In the genomic region with DNA sequence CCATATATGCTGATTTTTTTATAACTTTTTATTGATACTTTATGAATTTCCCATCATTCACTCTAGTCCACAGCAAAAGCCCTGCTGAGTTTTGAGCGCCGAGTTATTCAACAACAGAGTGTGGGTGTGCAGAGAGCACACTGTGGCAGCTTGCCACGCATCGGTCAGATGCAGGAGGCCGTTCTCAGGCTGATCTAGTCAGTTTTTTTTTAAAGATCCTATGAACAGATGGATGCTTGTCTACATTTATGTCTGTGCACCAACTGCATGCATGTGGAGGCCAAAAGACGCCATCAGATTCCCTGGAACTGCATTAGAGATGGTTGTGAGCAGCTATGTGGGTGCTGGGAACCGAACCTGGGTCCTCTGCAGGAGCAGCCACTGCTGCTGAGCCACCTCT, we compare ENCODE assay signal across 36 mouse cellular contexts. TPM values are rescaled to one million over a fixed set of nuclear protein-coding genes. Genes with fewer than 3 reads are reported as not detected.
DNase-seq lines count a peak whose midpoint lies in the region; ATAC-seq and TF ChIP-seq lines count a peak whose summit lies in the region.
"Had no signal": no experiment of that assay in that cellular context is flagged by ENCODE, and none has a peak within 500 bp of the region (broad histone marks: within the 10 kb centered on the region; RNA-seq: fewer than 3 reads in every experiment).

No protein-coding gene starts in this region.

- no peak for TF ChIP-seq EP300 in MEL (IDR thresholded peaks at IDR 0.05; ENCODE audit: low read depth in 1 of 2, low read length in 2 of 2)

- peak overlapping the region; percentile 69; the same call in 1 of the 2 replicates for H3K27ac ChIP-seq in MEL (ENCODE audit: control insufficient read depth, low read depth, low read length)
- H3K27ac ChIP-seq: embryonic facial prominence, embryonic 10.5 days; embryonic facial prominence, embryonic 13.5 days; forebrain, embryonic 12.5 days; forebrain, embryonic 15.5 days; heart, adult 2 months; heart, embryonic 10.5 days; heart, embryonic 13.5 days; hindbrain, embryonic 14.5 days; hindbrain, postnatal 0 days had no signal

- ATAC-seq in megakaryocyte-erythroid progenitor cell, adult 5-6 weeks (replicated peaks; ENCODE audit: low FRiP score, low TSS enrichment, poor library complexity, severe bottlenecking) = no peak
- ATAC-seq: activated CD4-positive, CD25-positive, alpha-beta regulatory T cell, adult 4 months; forebrain, embryonic 15.5 days; hindbrain, postnatal 0 days had no signal

- H3K4me3 ChIP-seq in MEL (ENCODE audit: control insufficient read depth in 1 of 2, insufficient read depth in 1 of 2, low read depth in 2 of 2, low read length in 2 of 2) = no peak overlapping the region
- H3K4me3 ChIP-seq: embryonic facial prominence, embryonic 10.5 days; embryonic facial prominence, embryonic 13.5 days; erythroblast, embryonic 14.5 days; forebrain, embryonic 12.5 days; forebrain, embryonic 15.5 days; heart, adult 2 months; heart, embryonic 10.5 days; heart, embryonic 13.5 days had no signal

- TF ChIP-seq RAD21 in MEL (IDR thresholded peaks at IDR 0.05; ENCODE audit: low read depth, low read length) = no peak

- no peaks in the 10 kb centered on the region for H3K9me3 ChIP-seq in MEL (replicated peaks; ENCODE audit: insufficient read depth, low read length)
- H3K9me3 ChIP-seq: embryonic facial prominence, embryonic 10.5 days; embryonic facial prominence, embryonic 13.5 days; forebrain, embryonic 12.5 days; forebrain, embryonic 15.5 days; heart, embryonic 10.5 days had no signal

- H3K79me2 ChIP-seq in MEL (ENCODE audit: control insufficient read depth, insufficient read depth, low read length, poor library complexity) = no peaks in the 10 kb centered on the region

- TF ChIP-seq POLR2A in MEL (IDR thresholded peaks at IDR 0.05; ENCODE audit: control insufficient read depth in 1 of 2, insufficient read depth in 1 of 2, low read depth in 1 of 2, low read length in 2 of 2, poor library complexity in 1 of 2) = no peak

- no peak for TF ChIP-seq CTCF in MEL (IDR thresholded peaks at IDR 0.05 in 2 of 3, conservative IDR thresholded peaks at IDR 0.05 in 1 of 3; ENCODE audit: control insufficient read depth in 1 of 3, insufficient read depth in 1 of 3, low read depth in 2 of 3, low read length in 3 of 3, poor library complexity in 1 of 3, severe bottlenecking in 1 of 3)

- peak; percentile 32 for DNase-seq in layer of hippocampus, adult 11-12 months (ENCODE audit: low spot score)
- no peak for DNase-seq in layer of hippocampus, postnatal 25 days (ENCODE audit: extremely low spot score in 1 of 2, low spot score in 1 of 2)
- no peak for DNase-seq in MEL (ENCODE audit: low read depth, low spot score)
- DNase-seq in layer of hippocampus, adult 8-10 months (ENCODE audit: low spot score in 2 of 2) = peak; percentile 26 to 49
- no peak for DNase-seq in cerebellum, adult 18-20 months
- DNase-seq in thymus, postnatal 25 days = no peak
- DNase-seq: adrenal gland, postnatal 10 days; adrenal gland, postnatal 36 days; B cell, adult 2 months; cerebellum, adult 11 months; cerebellum, adult 8-10 months; cerebellum, postnatal 10 days; cerebellum, postnatal 36 days; embryo, embryonic 11 days; gastrocnemius, postnatal 10 days; gastrocnemius, postnatal 36 days; heart, adult 2 months; heart, postnatal 14 days; heart, postnatal 4 days had no signal

- H3K9ac ChIP-seq in MEL (ENCODE audit: control insufficient read depth, low read depth, low read length, poor library complexity, severe bottlenecking) = no peak overlapping the region
- H3K9ac ChIP-seq: embryonic facial prominence, embryonic 13.5 days; forebrain, embryonic 12.5 days; forebrain, embryonic 15.5 days; heart, embryonic 13.5 days; hindbrain, embryonic 14.5 days had no signal

- H3K4me1 ChIP-seq in MEL (ENCODE audit: control insufficient read depth in 1 of 2, insufficient read depth in 2 of 2, low read length in 2 of 2) = peaks cover 13 to 30% of the 10 kb centered on the region in 2 experiments
- H3K4me1 ChIP-seq: forebrain, embryonic 12.5 days had no signal

- no peaks in the 10 kb centered on the region for H3K27me3 ChIP-seq in MEL (ENCODE audit: control insufficient read depth in 1 of 2, insufficient read depth in 2 of 2, low read length in 2 of 2)
- H3K27me3 ChIP-seq: CH12.LX; embryonic facial prominence, embryonic 13.5 days; forebrain, embryonic 12.5 days; forebrain, embryonic 15.5 days had no signal

- peaks cover 0 to 14% of the 10 kb centered on the region in 2 experiments; a peak in 2 of 4 replicates for H3K36me3 ChIP-seq in MEL (ENCODE audit: control insufficient read depth in 1 of 2, insufficient read depth in 2 of 2, low read length in 2 of 2)
- H3K36me3 ChIP-seq: embryonic facial prominence, embryonic 10.5 days; embryonic facial prominence, embryonic 13.5 days; forebrain, embryonic 12.5 days; forebrain, embryonic 15.5 days; heart, embryonic 10.5 days; heart, embryonic 13.5 days had no signal

TF ChIP-seq in MEL, 35 proteins besides CTCF, POLR2A, EP300 and RAD21:
- TF ChIP-seq UBTF (IDR thresholded peaks at IDR 0.05; ENCODE audit: borderline replicate concordance, insufficient read depth, low read depth, low read length) = no peak
- no peak for TF ChIP-seq KAT2A (conservative IDR thresholded peaks at IDR 0.05; ENCODE audit: low read depth, low read length)
- no peak for TF ChIP-seq POLR2AphosphoS5 (IDR thresholded peaks at IDR 0.05; ENCODE audit: borderline replicate concordance, low read depth, low read length)
- no peak for TF ChIP-seq MAX (IDR thresholded peaks at IDR 0.05; ENCODE audit: low read length)
- TF ChIP-seq TCF12 (IDR thresholded peaks at IDR 0.05; ENCODE audit: low read depth, low read length) = no peak
- TF ChIP-seq HCFC1 (IDR thresholded peaks at IDR 0.05; ENCODE audit: low read depth, low read length) = no peak
- TF ChIP-seq ZC3H11A (IDR thresholded peaks at IDR 0.05; ENCODE audit: low read depth, low read length) = no peak
- TF ChIP-seq MYC (IDR thresholded peaks at IDR 0.05; ENCODE audit: low read depth, low read length) = no peak
- no peak for TF ChIP-seq POLR2AphosphoS2 (IDR thresholded peaks at IDR 0.05; ENCODE audit: low read length)
- TF ChIP-seq ZNF384 (IDR thresholded peaks at IDR 0.05; ENCODE audit: low read depth, low read length) = no peak
- TF ChIP-seq USF1 (IDR thresholded peaks at IDR 0.05; ENCODE audit: low read depth, low read length) = no peak

RNA-seq across cellular contexts. Expression of gene Tph1, which starts 2.7 kb away (rescaled TPM):
- total RNA-seq in layer of hippocampus, postnatal 25 days (2021) = under 1 TPM; 0.14 to 0.57 TPM
- total RNA-seq in MEL (2012; rRNA removed) = 0.13 TPM in 1 of 2 replicates, not detected in the other
- under 1 TPM in 1 of 2 experiments, not detected in 1; 0.03 TPM for polyA plus RNA-seq in MEL (2012; ENCODE audit: insufficient read depth in 1 of 2, insufficient read length in 2 of 2, low read depth in 1 of 2, low replicate concordance in 2 of 2, missing spikeins in 1 of 2)
- 1 to 10 TPM in 1 of 4 experiments, under 1 TPM in 1, not detected in 2; 0.25 to 2.3 TPM for total RNA-seq in layer of hippocampus, adult 8-10 months (2022)
- not detected in 2 replicates for total RNA-seq in megakaryocyte-erythroid progenitor cell, adult 5-6 weeks (2014; fragmentation: Nextera tagmentation)
- total RNA-seq in megakaryocyte-erythroid progenitor cell, adult 5-6 weeks (2017) = not detected in 2 replicates
- total RNA-seq: adrenal gland, postnatal 10 days; heart, adult 2 months; heart, postnatal 4 days had no signal
- polyA plus RNA-seq: erythroblast, embryonic 14.5 days; heart, embryonic 13.5 days; hindbrain, embryonic 11.5 days had no signal

RNA-seq across cellular contexts. Expression of gene Saal1, which starts 35.4 kb away (rescaled TPM):
- total RNA-seq in layer of hippocampus, postnatal 25 days (2021) = 10 to 100 TPM in 1 of 2 experiments, 1 to 10 TPM in 1; 9.5 to 10.6 TPM
- total RNA-seq in MEL (2012; rRNA removed) = 13.6 and 15.4 TPM in 2 replicates
- 10 to 100 TPM in 1 of 2 experiments, not detected in 1; 26.0 TPM for polyA plus RNA-seq in MEL (2012; ENCODE audit: insufficient read depth in 1 of 2, insufficient read length in 2 of 2, low read depth in 1 of 2, low replicate concordance in 2 of 2, missing spikeins in 1 of 2)
- total RNA-seq in layer of hippocampus, adult 8-10 months (2022) = 10 to 100 TPM; 10.8 to 12.7 (median 11.2) TPM
- total RNA-seq in megakaryocyte-erythroid progenitor cell, adult 5-6 weeks (2014; fragmentation: Nextera tagmentation) = 19.2 and 19.7 TPM in 2 replicates
- 20.5 and 23.1 TPM in 2 replicates for total RNA-seq in megakaryocyte-erythroid progenitor cell, adult 5-6 weeks (2017)

RNA-seq across cellular contexts. Expression of gene Sergef, which starts 35.5 kb away (rescaled TPM):
- 10 to 100 TPM; 40.2 to 46.2 TPM for total RNA-seq in layer of hippocampus, postnatal 25 days (2021)
- total RNA-seq in MEL (2012; rRNA removed) = 7.0 and 7.6 TPM in 2 replicates
- 10 to 100 TPM in 1 of 2 experiments, not detected in 1; 11.7 TPM for polyA plus RNA-seq in MEL (2012; ENCODE audit: insufficient read depth in 1 of 2, insufficient read length in 2 of 2, low read depth in 1 of 2, low replicate concordance in 2 of 2, missing spikeins in 1 of 2)
- 10 to 100 TPM; 47.2 to 59.9 (median 51.2) TPM for total RNA-seq in layer of hippocampus, adult 8-10 months (2022)
- total RNA-seq in megakaryocyte-erythroid progenitor cell, adult 5-6 weeks (2014; fragmentation: Nextera tagmentation) = 8.6 and 17.3 TPM in 2 replicates
- 9.0 and 10.2 TPM in 2 replicates for total RNA-seq in megakaryocyte-erythroid progenitor cell, adult 5-6 weeks (2017)

RNA-seq across cellular contexts. Expression of gene Saa3, which starts 40.4 kb away (rescaled TPM):
- not detected for total RNA-seq in layer of hippocampus, postnatal 25 days (2021)
- 1.3 and 1.6 TPM in 2 replicates for total RNA-seq in MEL (2012; rRNA removed)
- 1 to 10 TPM in 1 of 2 experiments, not detected in 1; 1.7 TPM for polyA plus RNA-seq in MEL (2012; ENCODE audit: insufficient read depth in 1 of 2, insufficient read length in 2 of 2, low read depth in 1 of 2, low replicate concordance in 2 of 2, missing spikeins in 1 of 2)
- not detected for total RNA-seq in layer of hippocampus, adult 8-10 months (2022)
- total RNA-seq in megakaryocyte-erythroid progenitor cell, adult 5-6 weeks (2014; fragmentation: Nextera tagmentation) = not detected in 2 replicates
- not detected in 2 replicates for total RNA-seq in megakaryocyte-erythroid progenitor cell, adult 5-6 weeks (2017)
- total RNA-seq: CH12.LX; gastrocnemius, postnatal 10 days; gastrocnemius, postnatal 36 days; granulocyte monocyte progenitor cell, adult 5-6 weeks; heart, postnatal 4 days; hindbrain, postnatal 0 days had no signal
- polyA plus RNA-seq: activated CD4-positive, CD25-positive, alpha-beta regulatory T cell, adult 4 months; cortical plate, adult 2 months; embryonic facial prominence, embryonic 10.5 days; erythroblast, embryonic 14.5 days; forebrain, embryonic 12.5 days; forebrain, embryonic 15.5 days; heart, embryonic 13.5 days had no signal

RNA-seq across cellular contexts. Expression of gene Saa4, which starts 57.3 kb away (rescaled TPM):
- total RNA-seq in layer of hippocampus, postnatal 25 days (2021) = not detected
- not detected in 2 replicates for total RNA-seq in MEL (2012; rRNA removed)
- polyA plus RNA-seq in MEL (2012; ENCODE audit: insufficient read depth in 1 of 2, insufficient read length in 2 of 2, low read depth in 1 of 2, low replicate concordance in 2 of 2, missing spikeins in 1 of 2) = not detected
- not detected for total RNA-seq in layer of hippocampus, adult 8-10 months (2022)
- not detected in 2 replicates for total RNA-seq in megakaryocyte-erythroid progenitor cell, adult 5-6 weeks (2014; fragmentation: Nextera tagmentation)
- total RNA-seq in megakaryocyte-erythroid progenitor cell, adult 5-6 weeks (2017) = not detected in 2 replicates
- total RNA-seq: adrenal gland, adult 18-20 months; CH12.LX; gastrocnemius, postnatal 10 days; gastrocnemius, postnatal 36 days; granulocyte monocyte progenitor cell, adult 5-6 weeks; heart, adult 2 months; heart, postnatal 14 days; heart, postnatal 4 days; hindbrain, postnatal 0 days had no signal
- polyA plus RNA-seq: activated CD4-positive, CD25-positive, alpha-beta regulatory T cell, adult 4 months; cortical plate, adult 2 months; embryonic facial prominence, embryonic 10.5 days; embryonic facial prominence, embryonic 13.5 days; erythroblast, embryonic 14.5 days; forebrain, embryonic 12.5 days; forebrain, embryonic 15.5 days; heart, adult 2 months; heart, embryonic 13.5 days; heart, embryonic 16.5 days; hindbrain, embryonic 11.5 days; hindbrain, embryonic 14.5 days; hindbrain, postnatal 0 days had no signal

Comparison
In these comparisons a context has a peak if more than half of its experiments do, and no peak if none do; other contexts are left out.
1. DNase-seq: peak in layer of hippocampus, adult 11-12 months (single experiment) and layer of hippocampus, adult 8-10 months (2 of 2); none in layer of hippocampus, postnatal 25 days (0 of 2), MEL (single experiment), cerebellum, adult 18-20 months (0 of 2) and thymus, postnatal 25 days (single experiment).